Mouse (Mus musculus) midbrain, embryonic 12.5 days (tissue): Measurements from ENCODE around the gene Clstn2. TPM values are rescaled to one million over a fixed set of nuclear protein-coding genes. Genes with fewer than 3 reads are reported as not detected.

Source experiments
- ATAC-seq: fragments of 200-750 bp; cut with Nextera tagmentation; 2 replicates; pipeline ENCODE4 v1.8.0; 2017; ENCODE audit warnings: low read depth, moderate TSS enrichment, moderate library complexity; ENCODE audit not compliant: low FRiP score
- H3K27ac ChIP-seq: fragments of 300-500 bp; sonication (generic); replicated peaks from 2 replicates; pipeline ENCODE4 v1.5.1; 2016; ENCODE audit warnings: mild to moderate bottlenecking
- H3K27me3 ChIP-seq: fragments of 300-500 bp; sonication (generic); 2 replicates; pipeline ENCODE4 v1.6.1; 2016; ENCODE audit warnings: mild to moderate bottlenecking
- H3K36me3 ChIP-seq: fragments of 300-500 bp; sonication (generic); 2 replicates; pipeline ENCODE4 v1.6.1; 2016
- H3K4me1 ChIP-seq: fragments of 300-500 bp; sonication (generic); 2 replicates; pipeline ENCODE4 v1.6.1; 2016
- H3K4me2 ChIP-seq: fragments of 300-500 bp; sonication (generic); replicated peaks from 2 replicates; pipeline ENCODE4 v1.6.1; 2016; ENCODE audit warnings: mild to moderate bottlenecking, moderate library complexity
- H3K4me3 ChIP-seq: fragments of 300-500 bp; sonication (generic); 2 replicates; pipeline ENCODE4 v1.5.1; 2016; ENCODE audit warnings: mild to moderate bottlenecking
- H3K9ac ChIP-seq: fragments of 300-500 bp; sonication (generic); replicated peaks from 2 replicates; pipeline ENCODE4 v1.6.1; 2016; ENCODE audit warnings: mild to moderate bottlenecking, moderate library complexity
- H3K9me3 ChIP-seq: fragments of 300-500 bp; sonication (generic); 2 replicates; pipeline ENCODE4 v1.6.1; 2016; ENCODE audit warnings: mild to moderate bottlenecking
- WGBS: fragments of 180-500 bp; shearing (Covaris S2); methylation state at CpG from one replicate; pipeline ENCODE4 v1.1.7; 2016; 5-methylcytosine and 5-hydroxymethylcytosine counted together
- polyA plus RNA-seq: library from polyadenylated mRNA; unstranded; fragments of >200 nt; fragmentation: Nextera tagmentation; extraction: Ambion mirVana; gene quantifications from 2 replicates; pipeline ENCODE4 v1.2.1, GENCODE M21; 2016

The Clstn2 gene
- polyA plus RNA-seq, result 2.5 and 3.4 TPM in 2 replicates

GRCm38 (mm10) chr9:98032573-98033272, at the start of gene Clstn2:
TSS of gene Clstn2 (minus strand) at chr9:98033181.
- H3K27me3 ChIP-seq, result peaks cover 49% of the 10 kb centered on the region
- WGBS, result 1% methylated on average over 67 of the region's 73 CpGs
- H3K36me3 ChIP-seq, result no peaks in the 10 kb centered on the region
- peak within 1 kb of the TSS; percentile 70 for H3K27ac ChIP-seq
- ATAC-seq, result peak; percentile 93
- peak within 1 kb of the TSS; percentile 67 for H3K4me3 ChIP-seq
- peaks cover 15% of the 10 kb centered on the region for H3K4me1 ChIP-seq
- H3K9ac ChIP-seq, result peak within 1 kb of the TSS; percentile 61
- H3K9me3 ChIP-seq, result no peaks in the 10 kb centered on the region
- H3K4me2 ChIP-seq, result peak within 1 kb of the TSS; percentile 96

GRCm38 (mm10) chr9:98067767-98068166, 34.8 kb upstream of the Clstn2 start:
- no peaks in the 10 kb centered on the region for H3K36me3 ChIP-seq
- 85% methylated on average over 5 of the region's 5 CpGs for WGBS
- no peak overlapping the region for H3K27ac ChIP-seq
- H3K27me3 ChIP-seq, result no peaks in the 10 kb centered on the region
- H3K4me3 ChIP-seq, result no peak overlapping the region
- no peak for ATAC-seq
- no peaks in the 10 kb centered on the region; the same call in 1 of the 2 replicates for H3K9me3 ChIP-seq
- H3K9ac ChIP-seq, result no peak overlapping the region
- no peak overlapping the region for H3K4me2 ChIP-seq
- H3K4me1 ChIP-seq, result no peaks in the 10 kb centered on the region

GRCm38 (mm10) chr9:98061646-98062045, 28.7 kb upstream of the Clstn2 start:
- Histone ChIP-seq H3K9me3 (no peaks in the 10 kb centered on the region), H3K27me3 (no peaks in the 10 kb centered on the region), H3K4me1 (no peaks in the 10 kb centered on the region), H3K36me3 (no peaks in the 10 kb centered on the region), H3K4me3 (no peak overlapping the region), H3K4me2 (no peak overlapping the region), H3K9ac (no peak overlapping the region), H3K27ac (no peak overlapping the region)
- WGBS, result 92% methylated on average over 3 of the region's 3 CpGs
- ATAC-seq, result no peak

DNA sequence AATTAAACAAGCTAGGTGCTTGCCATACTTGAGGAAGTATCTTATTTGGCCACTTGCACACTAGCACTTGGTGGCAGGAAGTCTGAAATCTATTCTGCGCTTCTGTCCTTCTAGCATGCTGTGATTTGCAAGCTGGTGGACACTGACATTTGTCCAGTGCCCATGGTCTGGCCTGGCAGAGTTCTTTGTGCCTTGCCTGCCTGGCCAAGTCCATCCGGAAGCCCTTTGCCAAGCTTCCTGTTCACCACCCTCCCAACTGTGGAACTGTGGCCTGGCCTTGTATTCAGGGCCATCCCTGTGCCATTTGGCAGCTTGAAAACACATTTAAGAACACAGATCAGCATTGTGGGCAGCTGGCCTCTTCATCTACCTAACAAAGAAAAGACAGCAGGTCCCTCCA, 24.3 kb upstream of the Clstn2 start:
- H3K27me3 ChIP-seq, result no peaks in the 10 kb centered on the region
- H3K27ac ChIP-seq, result no peak overlapping the region
- H3K4me3 ChIP-seq, result no peak overlapping the region
- no peak overlapping the region for H3K9ac ChIP-seq
- no peaks in the 10 kb centered on the region for H3K9me3 ChIP-seq
- no peak for ATAC-seq
- no peaks in the 10 kb centered on the region for H3K4me1 ChIP-seq
- H3K4me2 ChIP-seq, result no peak overlapping the region
- WGBS, result 87% methylated on average over 2 of the region's 2 CpGs
- no peaks in the 10 kb centered on the region for H3K36me3 ChIP-seq

- Histone ChIP-seq H3K4me2 (no peak overlapping the region), H3K9ac (no peak overlapping the region), H3K36me3 (no peaks in the 10 kb centered on the region), H3K4me1 (no peaks in the 10 kb centered on the region), H3K27ac (no peak overlapping the region), H3K9me3 (no peaks in the 10 kb centered on the region), H3K27me3 (no peaks in the 10 kb centered on the region), H3K4me3 (no peak overlapping the region)
- no peak for ATAC-seq
- WGBS, result 64% methylated on average over 12 of the region's 12 CpGs
Measured at GRCm38 (mm10) chr9:98051343-98051742, 18.4 kb upstream of the Clstn2 start.

DNA sequence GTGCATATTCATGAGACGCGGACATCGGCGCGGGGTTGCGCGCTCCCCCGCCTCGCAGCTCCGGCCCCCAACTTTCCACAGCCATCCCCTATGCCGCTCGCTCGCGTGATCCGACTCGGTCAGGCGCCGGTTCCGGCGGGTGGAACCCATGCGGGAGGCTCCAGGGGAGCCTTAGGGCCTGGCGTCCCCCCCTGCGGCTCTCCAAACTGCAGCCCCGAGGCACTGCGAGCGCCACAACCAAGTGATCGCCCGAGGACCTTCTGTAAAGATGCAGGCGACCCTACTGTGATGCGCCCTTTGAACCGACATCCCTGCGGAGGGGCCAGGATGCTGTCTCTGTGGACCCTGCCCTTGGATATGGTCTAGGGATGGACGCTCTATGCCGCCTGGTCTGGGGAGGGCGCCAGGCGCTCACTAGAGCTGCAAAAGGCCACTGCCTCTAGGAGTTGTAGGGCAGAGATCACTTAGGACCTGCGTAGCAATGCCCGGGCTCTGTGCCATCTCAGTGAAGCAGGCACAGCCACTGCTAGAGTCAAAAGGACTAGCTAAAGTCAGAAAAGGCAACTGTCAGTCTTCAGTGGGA, 383 bp upstream of the Clstn2 start:
- peak overlapping the region; percentile 96 for H3K4me2 ChIP-seq
- H3K4me3 ChIP-seq, result peak overlapping the region; percentile 67
- peaks cover 15% of the 10 kb centered on the region for H3K4me1 ChIP-seq
- H3K36me3 ChIP-seq, result no peaks in the 10 kb centered on the region
- H3K9me3 ChIP-seq, result no peaks in the 10 kb centered on the region
- peak overlapping the region; percentile 70 for H3K27ac ChIP-seq
- WGBS, result under 1% methylated on average over 38 of the region's 38 CpGs
- peaks cover 49% of the 10 kb centered on the region for H3K27me3 ChIP-seq
- peak overlapping the region; percentile 61 for H3K9ac ChIP-seq
- peak; percentile 79 for ATAC-seq

DNA sequence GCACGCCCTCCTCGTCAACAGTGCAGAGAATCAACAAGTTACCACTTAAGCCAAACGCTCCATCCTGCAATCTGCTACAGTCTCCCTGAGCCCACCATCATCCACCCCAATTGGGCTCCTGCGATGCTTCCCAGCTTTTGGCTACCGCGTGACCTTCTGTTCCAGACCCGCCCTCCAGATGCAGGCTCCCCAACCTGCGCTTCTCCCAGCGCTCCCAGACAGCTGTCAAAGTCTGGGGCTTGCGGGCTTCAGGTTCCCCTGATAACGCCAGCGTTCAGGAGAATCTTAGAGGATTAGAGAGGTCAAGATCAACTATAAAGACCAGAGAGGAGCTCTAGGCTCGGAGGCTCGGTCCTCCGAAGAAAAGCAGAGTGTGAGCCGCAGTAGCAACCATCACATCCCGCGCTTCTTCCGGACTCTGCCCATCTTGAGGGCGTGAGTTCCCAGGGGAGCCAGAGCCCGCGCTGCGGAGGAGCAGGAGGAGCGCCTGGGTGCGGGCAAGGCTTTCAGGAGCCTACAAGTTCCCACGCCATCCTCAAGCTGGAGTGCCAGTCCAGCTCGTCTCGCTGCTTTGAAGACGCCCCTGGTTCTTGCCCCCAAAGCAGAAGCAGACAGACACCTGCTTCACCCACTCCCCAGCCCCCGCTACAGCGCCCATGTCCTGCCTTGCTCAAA, 946 bp downstream of the Clstn2 start:
- peak; percentile 13 for ATAC-seq
- no peak overlapping the region for H3K27ac ChIP-seq
- WGBS, result under 1% methylated on average over 31 of the region's 31 CpGs

GRCm38 (mm10) chr9:98030715-98031114, 2.3 kb downstream of the Clstn2 start:
- Histone ChIP-seq H3K4me2 (no peak overlapping the region), H3K9ac (no peak overlapping the region), H3K4me1 (peaks cover 15% of the 10 kb centered on the region), H3K4me3 (no peak overlapping the region), H3K9me3 (no peaks in the 10 kb centered on the region), H3K27ac (no peak overlapping the region), H3K36me3 (no peaks in the 10 kb centered on the region), H3K27me3 (peaks cover 52% of the 10 kb centered on the region)
- WGBS, result 28% methylated on average over 2 of the region's 2 CpGs
- ATAC-seq, result no peak

More for the DNA sequence above, 946 bp downstream of the Clstn2 start:
- Histone ChIP-seq H3K9me3 (no peaks in the 10 kb centered on the region), H3K36me3 (no peaks in the 10 kb centered on the region), H3K27me3 (peaks cover 52% of the 10 kb centered on the region), H3K4me2 (peak overlapping the region; percentile 96), H3K4me1 (peaks cover 15% of the 10 kb centered on the region), H3K4me3 (peak overlapping the region; percentile 67), H3K9ac (peak overlapping the region; percentile 61)

DNA sequence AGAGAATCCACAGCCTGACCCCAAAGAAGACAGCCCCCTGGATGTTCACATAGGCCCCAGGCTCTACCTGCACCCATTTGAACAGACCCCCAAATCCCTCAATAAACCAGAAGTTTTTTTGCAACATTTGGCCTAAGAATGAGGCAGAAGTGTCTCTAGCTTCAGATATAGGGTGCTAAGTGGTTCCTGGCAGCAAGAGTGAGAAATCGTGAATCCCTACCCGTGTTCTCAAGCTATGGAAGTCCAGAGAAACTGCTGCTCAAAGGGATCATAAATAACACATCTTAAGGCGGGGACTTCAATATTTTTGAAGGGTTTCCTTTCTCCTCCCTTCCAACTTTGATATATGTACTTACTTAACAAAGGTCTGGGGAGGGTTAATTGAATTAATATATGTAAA, 7.4 kb downstream of the Clstn2 start:
- ATAC-seq, result no peak
- H3K9ac ChIP-seq, result no peak overlapping the region
- no peaks in the 10 kb centered on the region for H3K4me1 ChIP-seq
- no peaks in the 10 kb centered on the region for H3K9me3 ChIP-seq
- peaks cover 10% of the 10 kb centered on the region; the same call in 1 of the 2 replicates for H3K27me3 ChIP-seq
- H3K4me3 ChIP-seq, result no peak overlapping the region
- no peak overlapping the region for H3K4me2 ChIP-seq
- no peaks in the 10 kb centered on the region for H3K36me3 ChIP-seq
- no peak overlapping the region for H3K27ac ChIP-seq
- 83% methylated on average over 3 of the region's 3 CpGs for WGBS

DNA sequence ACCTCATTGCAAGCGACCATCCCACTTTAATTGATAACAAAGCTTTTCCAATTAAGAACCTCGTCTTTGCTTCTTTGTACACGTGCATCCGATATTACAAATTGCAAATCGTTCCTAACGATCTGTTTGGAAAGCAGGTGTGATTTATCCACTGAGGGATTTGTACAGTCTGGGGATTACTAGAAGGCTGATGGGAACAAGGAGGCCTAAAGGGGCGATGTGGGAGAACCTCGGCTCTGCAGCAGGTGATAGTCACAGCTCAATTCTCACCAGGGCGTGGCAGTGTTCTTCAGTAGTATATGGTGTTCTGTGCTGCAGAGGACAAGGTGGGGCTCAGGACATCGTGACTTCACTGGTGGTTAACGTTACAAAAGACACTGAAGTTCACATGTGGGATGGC, 9.9 kb downstream of the Clstn2 start:
- H3K4me3 ChIP-seq, result no peak overlapping the region
- no peak overlapping the region for H3K9ac ChIP-seq

GRCm38 (mm10) chr9:98019876-98020275, 13.1 kb downstream of the Clstn2 start:
- no peak for ATAC-seq
- H3K4me1 ChIP-seq, result peaks cover 9% of the 10 kb centered on the region; the same call in 1 of the 2 replicates
- 85% methylated on average over 2 of the region's 2 CpGs for WGBS
- no peak overlapping the region for H3K9ac ChIP-seq
- no peaks in the 10 kb centered on the region for H3K9me3 ChIP-seq
- H3K36me3 ChIP-seq, result no peaks in the 10 kb centered on the region
- H3K4me2 ChIP-seq, result no peak overlapping the region
- no peak overlapping the region for H3K27ac ChIP-seq
- H3K4me3 ChIP-seq, result no peak overlapping the region
- no peaks in the 10 kb centered on the region for H3K27me3 ChIP-seq

More for the DNA sequence above, 9.9 kb downstream of the Clstn2 start:
- Histone ChIP-seq H3K27me3 (peaks cover 4% of the 10 kb centered on the region; the same call in 1 of the 2 replicates), H3K4me1 (no peaks in the 10 kb centered on the region), H3K9me3 (no peaks in the 10 kb centered on the region), H3K27ac (no peak overlapping the region), H3K4me2 (no peak overlapping the region), H3K36me3 (no peaks in the 10 kb centered on the region)
- ATAC-seq, result no peak
- 83% methylated on average over 11 of the region's 11 CpGs for WGBS

GRCm38 (mm10) chr9:98018687-98019086, 14.3 kb downstream of the Clstn2 start:
- H3K4me1 ChIP-seq, result peaks cover 9% of the 10 kb centered on the region; the same call in 1 of the 2 replicates
- H3K27ac ChIP-seq, result no peak overlapping the region
- no peak overlapping the region for H3K9ac ChIP-seq
- no peaks in the 10 kb centered on the region for H3K9me3 ChIP-seq
- ATAC-seq, result no peak
- H3K4me2 ChIP-seq, result no peak overlapping the region
- no peak overlapping the region for H3K4me3 ChIP-seq
- WGBS, result 90% methylated on average over 5 of the region's 5 CpGs
- no peaks in the 10 kb centered on the region for H3K36me3 ChIP-seq
- H3K27me3 ChIP-seq, result no peaks in the 10 kb centered on the region
